Mouse (Mus musculus): ENCODE results near the gene Grik3.

- TF ChIP-seq CTCF (IDR thresholded peaks at IDR 0.05; ENCODE audit: low read depth) (no peak), EP300 (optimal IDR thresholded peaks at IDR 0.05) (no peak)
Observed at GRCm38 (mm10) chr4:125584676-125585075, 94.2 kb downstream of the Grik3 start.
